ENCODE assay signal across 18 mouse cellular contexts in the genomic region with DNA sequence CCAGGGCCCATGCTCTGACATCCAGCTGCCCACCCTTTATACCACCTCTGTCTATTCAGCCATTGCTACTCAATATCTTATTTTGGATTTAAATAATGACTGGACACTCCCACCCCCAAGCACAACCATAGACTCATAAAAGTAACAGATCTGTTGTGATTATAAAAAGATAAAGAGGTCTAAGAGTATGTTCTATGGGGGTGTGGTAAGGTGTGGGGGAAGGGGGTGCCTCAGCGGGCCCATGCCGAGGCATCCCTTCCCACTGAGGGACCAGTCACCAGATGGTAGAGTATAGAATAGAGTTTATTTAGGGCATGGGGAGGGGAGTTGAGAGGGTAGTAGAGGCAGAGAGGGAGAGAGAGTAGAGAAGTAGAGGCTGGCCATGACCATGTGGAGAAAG. TPM values are rescaled to one million over a fixed set of nuclear protein-coding genes. Genes with fewer than 3 reads are reported as not detected.
A peak's percentile ranks its signal among the peaks of the same experiment; 100 is the strongest.
DNase-seq lines count a peak whose midpoint lies in the region; ATAC-seq and TF ChIP-seq lines count a peak whose summit lies in the region.
"Had no signal": no experiment of that assay in that cellular context is flagged by ENCODE, and none has a peak within 500 bp of the region (broad histone marks: within the 10 kb centered on the region; RNA-seq: fewer than 3 reads in every experiment).

No protein-coding gene starts in this region.

- no peak for DNase-seq in forebrain, postnatal 0 days
- no peak for DNase-seq in heart, adult 2 months
- no peak for DNase-seq in liver, embryonic 14.5 days (ENCODE audit: low read depth in 3 of 3, low spot score in 3 of 3)
- DNase-seq in layer of hippocampus, postnatal 14 days (ENCODE audit: low spot score in 2 of 2), result no peak
- DNase-seq: lung, postnatal 36 days; thymus, postnatal 4 days had no signal

- no peak for TF ChIP-seq CTCF in forebrain, postnatal 0 days (IDR thresholded peaks at IDR 0.05; ENCODE audit: low read depth)
- TF ChIP-seq CTCF in heart, adult 2 months (IDR thresholded peaks at IDR 0.05), result no peak
- TF ChIP-seq CTCF in bone marrow, adult 2 months (IDR thresholded peaks at IDR 0.05; ENCODE audit: control insufficient read depth, insufficient read depth, low read length), result no peak
- no peak for TF ChIP-seq CTCF in liver, embryonic 14.5 days (IDR thresholded peaks at IDR 0.05; ENCODE audit: low read depth)

- H3K27ac ChIP-seq in forebrain, embryonic 12.5 days, result peak overlapping the region; percentile 43
- no peak overlapping the region for H3K27ac ChIP-seq in forebrain, postnatal 0 days (ENCODE audit: low read depth, low read length)
- H3K27ac ChIP-seq in heart, embryonic 16.5 days (ENCODE audit: low read length), result peak overlapping the region; percentile 75
- H3K27ac ChIP-seq in heart, adult 2 months, result no peak overlapping the region
- peak overlapping the region; percentile 32; the same call in 1 of the 2 replicates for H3K27ac ChIP-seq in bone marrow, adult 2 months (ENCODE audit: control insufficient read depth, insufficient read depth, low read depth, low read length, poor library complexity)
- no peak overlapping the region for H3K27ac ChIP-seq in liver, embryonic 14.5 days
- H3K27ac ChIP-seq: kidney, embryonic 15.5 days; neural tube, embryonic 12.5 days had no signal

- H3K79me2 ChIP-seq in heart, adult 2 months (replicated peaks; ENCODE audit: control insufficient read depth, insufficient read depth, low read length), result no peaks in the 10 kb centered on the region

- 85% methylated on average over 2 of the region's 2 CpGs for WGBS in forebrain, embryonic 12.5 days
- 84% methylated on average over 2 of the region's 2 CpGs for WGBS in forebrain, postnatal 0 days
- 53% methylated on average over 2 of the region's 2 CpGs for WGBS in heart, embryonic 16.5 days
- WGBS in heart, adult 2 months, result 64% methylated on average over 2 of the region's 2 CpGs
- WGBS in bone marrow, adult 2 months, result 72% methylated on average over 2 of the region's 2 CpGs
- WGBS in liver, embryonic 14.5 days (ENCODE audit: insufficient replicate concordance), result 68% methylated on average over 2 of the region's 2 CpGs

- H3K9me3 ChIP-seq in forebrain, embryonic 12.5 days, result no peaks in the 10 kb centered on the region
- H3K9me3 ChIP-seq in forebrain, postnatal 0 days (ENCODE audit: low read length), result no peaks in the 10 kb centered on the region
- H3K9me3 ChIP-seq in heart, embryonic 16.5 days (replicated peaks; ENCODE audit: control insufficient read depth, low read length), result no peaks in the 10 kb centered on the region
- H3K9me3 ChIP-seq in liver, embryonic 14.5 days (ENCODE audit: control insufficient read depth, low read length), result no peaks in the 10 kb centered on the region
- H3K9me3 ChIP-seq: kidney, embryonic 15.5 days; neural tube, embryonic 12.5 days had no signal

- no peak overlapping the region for H3K9ac ChIP-seq in forebrain, embryonic 12.5 days
- H3K9ac ChIP-seq in forebrain, postnatal 0 days, result no peak overlapping the region
- no peak overlapping the region for H3K9ac ChIP-seq in heart, embryonic 16.5 days (ENCODE audit: low read length)
- no peak overlapping the region for H3K9ac ChIP-seq in heart, adult 2 months (ENCODE audit: low read depth, low read length)
- H3K9ac ChIP-seq in liver, embryonic 14.5 days (replicated peaks), result no peak overlapping the region
- H3K9ac ChIP-seq: kidney, embryonic 15.5 days; neural tube, embryonic 12.5 days had no signal

- H3K4me3 ChIP-seq in forebrain, embryonic 12.5 days (replicated peaks), result no peak overlapping the region
- H3K4me3 ChIP-seq in forebrain, postnatal 0 days (ENCODE audit: low read depth, low read length), result no peak overlapping the region
- no peak overlapping the region for H3K4me3 ChIP-seq in heart, embryonic 16.5 days (ENCODE audit: low read length)
- no peak overlapping the region for H3K4me3 ChIP-seq in heart, adult 2 months
- no peak overlapping the region for H3K4me3 ChIP-seq in bone marrow, adult 2 months (replicated peaks; ENCODE audit: control insufficient read depth, low read depth, low read length)
- no peak overlapping the region for H3K4me3 ChIP-seq in liver, embryonic 14.5 days (ENCODE audit: insufficient read depth in 1 of 2, low read depth in 2 of 2, low read length in 2 of 2)
- H3K4me3 ChIP-seq: kidney, embryonic 15.5 days; neural tube, embryonic 12.5 days had no signal

- intact Hi-C loops in heart, adult 2 months (cut with DNase I), result no loop called here

- H3K4me1 ChIP-seq in forebrain, embryonic 12.5 days, result peaks cover 20% of the 10 kb centered on the region
- peaks cover 12% of the 10 kb centered on the region for H3K4me1 ChIP-seq in forebrain, postnatal 0 days (ENCODE audit: insufficient read depth)
- H3K4me1 ChIP-seq in heart, embryonic 16.5 days (ENCODE audit: control insufficient read depth, insufficient read depth, low read length), result peaks cover 30% of the 10 kb centered on the region
- H3K4me1 ChIP-seq in heart, adult 2 months (ENCODE audit: control insufficient read depth, insufficient read depth, low read length), result peaks cover 3% of the 10 kb centered on the region
- H3K4me1 ChIP-seq in bone marrow, adult 2 months (ENCODE audit: control insufficient read depth, insufficient read depth, low read length), result peaks cover 1% of the 10 kb centered on the region
- H3K4me1 ChIP-seq in liver, embryonic 14.5 days (replicated peaks; ENCODE audit: control insufficient read depth in 2 of 2, insufficient read depth in 2 of 2, low read length in 1 of 2), result peaks cover 0 to 19% of the 10 kb centered on the region in 2 experiments; a peak in 3 of 4 replicates

- TF ChIP-seq POLR2A in heart, adult 2 months (IDR thresholded peaks at IDR 0.05; ENCODE audit: insufficient read depth, low read depth, low read length), result no peak
- no peak for TF ChIP-seq POLR2A in bone marrow, adult 2 months (IDR thresholded peaks at IDR 0.05; ENCODE audit: borderline replicate concordance, control insufficient read depth, low read depth, low read length)

- H3K27me3 ChIP-seq in forebrain, embryonic 12.5 days, result no peaks in the 10 kb centered on the region; the same call in 1 of the 2 replicates
- no peaks in the 10 kb centered on the region for H3K27me3 ChIP-seq in forebrain, postnatal 0 days (ENCODE audit: insufficient read depth, low read length)
- peaks cover 4% of the 10 kb centered on the region; the same call in 1 of the 2 replicates for H3K27me3 ChIP-seq in heart, embryonic 16.5 days (ENCODE audit: control insufficient read depth, insufficient read depth, low read length)
- H3K27me3 ChIP-seq in heart, adult 2 months (ENCODE audit: control insufficient read depth, insufficient read depth, low read length), result no peaks in the 10 kb centered on the region
- no peaks in the 10 kb centered on the region for H3K27me3 ChIP-seq in liver, embryonic 14.5 days (ENCODE audit: control insufficient read depth, insufficient read depth, low read length)
- H3K27me3 ChIP-seq: kidney, embryonic 15.5 days; neural tube, embryonic 12.5 days had no signal

- ATAC-seq in forebrain, embryonic 12.5 days (ENCODE audit: low FRiP score), result no peak
- no peak; the same call in 1 of the 2 replicates for ATAC-seq in forebrain, postnatal 0 days
- ATAC-seq in heart, embryonic 16.5 days (replicated peaks; ENCODE audit: extremely low read depth, insufficient read depth, low FRiP score), result no peak
- peak; percentile 5; the same call in 1 of the 2 replicates for ATAC-seq in liver, embryonic 14.5 days (ENCODE audit: insufficient read depth)
- no peak for ATAC-seq in frontal cortex, adult (ENCODE audit: low TSS enrichment)

- no peak overlapping the region for H3K4me2 ChIP-seq in forebrain, embryonic 12.5 days
- H3K4me2 ChIP-seq in forebrain, postnatal 0 days (ENCODE audit: low read depth), result no peak overlapping the region
- peak overlapping the region; percentile 19; the same call in 1 of the 2 replicates for H3K4me2 ChIP-seq in heart, embryonic 16.5 days (ENCODE audit: low read depth, low read length)
- H3K4me2 ChIP-seq in liver, embryonic 14.5 days (ENCODE audit: low read depth), result no peak overlapping the region
- H3K4me2 ChIP-seq: kidney, embryonic 15.5 days; neural tube, embryonic 12.5 days had no signal

- TF ChIP-seq EP300 in heart, adult 2 months (IDR thresholded peaks at IDR 0.05; ENCODE audit: insufficient read depth, low read depth, low read length), result no peak
- no peak for TF ChIP-seq EP300 in liver, embryonic 14.5 days (IDR thresholded peaks at IDR 0.05; ENCODE audit: low read depth)

- H3K36me3 ChIP-seq in forebrain, embryonic 12.5 days (replicated peaks), result no peaks in the 10 kb centered on the region
- no peaks in the 10 kb centered on the region for H3K36me3 ChIP-seq in forebrain, postnatal 0 days (ENCODE audit: insufficient read depth)
- H3K36me3 ChIP-seq in heart, embryonic 16.5 days (ENCODE audit: control insufficient read depth, insufficient read depth), result no peaks in the 10 kb centered on the region
- no peaks in the 10 kb centered on the region for H3K36me3 ChIP-seq in heart, adult 2 months (ENCODE audit: control insufficient read depth, insufficient read depth, low read length)
- no peaks in the 10 kb centered on the region for H3K36me3 ChIP-seq in liver, embryonic 14.5 days (replicated peaks; ENCODE audit: control insufficient read depth, insufficient read depth, low read depth)
- H3K36me3 ChIP-seq: kidney, embryonic 15.5 days; neural tube, embryonic 12.5 days had no signal

RNA-seq across cellular contexts. Expression of gene Aldh1b1, which starts 8.8 kb away (rescaled TPM):
- 9.7 and 11.3 TPM in 2 replicates for polyA plus RNA-seq in forebrain, embryonic 12.5 days (2016; fragmentation: Nextera tagmentation; extraction: Ambion mirVana)
- total RNA-seq in forebrain, postnatal 0 days (2014; rRNA removed), result 56.4 and 57.6 TPM in 2 replicates
- 37.1 and 39.2 TPM in 2 replicates for polyA plus RNA-seq in forebrain, postnatal 0 days (2015; fragmentation: Nextera tagmentation; extraction: Ambion mirVana)
- polyA plus RNA-seq in heart, embryonic 16.5 days (2015; fragmentation: Nextera tagmentation; extraction: Ambion mirVana), result 173 and 184 TPM in 2 replicates
- total RNA-seq in heart, adult 2 months (2021), result 10 to 100 TPM; 12.3 to 12.7 TPM
- polyA plus RNA-seq in heart, adult 2 months (2012; rRNA removed), result 18.9 and 22.2 TPM in 2 replicates
- polyA plus RNA-seq in bone marrow, adult 2 months (2011; ENCODE audit: insufficient read depth, insufficient read length, low replicate concordance, missing spikeins), result 2.3 and 13.1 TPM in 2 replicates
- polyA plus RNA-seq in liver, embryonic 14.5 days (2012; rRNA removed), result 26.8 and 30.5 TPM in 2 replicates
- polyA plus RNA-seq in liver, embryonic 14.5 days (2014; fragmentation: Nextera tagmentation; extraction: Ambion mirVana), result 23.4 and 28.3 TPM in 2 replicates
- total RNA-seq in layer of hippocampus, postnatal 14 days (2021), result 10 to 100 TPM; 11.0 to 16.0 TPM

RNA-seq across cellular contexts. Expression of gene Igfbpl1, which starts 36.7 kb away (rescaled TPM):
- polyA plus RNA-seq in forebrain, embryonic 12.5 days (2016; fragmentation: Nextera tagmentation; extraction: Ambion mirVana), result 55.9 and 74.5 TPM in 2 replicates
- 102 and 123 TPM in 2 replicates for total RNA-seq in forebrain, postnatal 0 days (2014; rRNA removed)
- polyA plus RNA-seq in forebrain, postnatal 0 days (2015; fragmentation: Nextera tagmentation; extraction: Ambion mirVana), result 41.0 and 55.1 TPM in 2 replicates
- polyA plus RNA-seq in heart, embryonic 16.5 days (2015; fragmentation: Nextera tagmentation; extraction: Ambion mirVana), result 1.5 TPM in 2 replicates
- total RNA-seq in heart, adult 2 months (2021), result under 1 TPM; 0.16 to 0.20 TPM
- 1.00 and 1.0 TPM in 2 replicates for polyA plus RNA-seq in heart, adult 2 months (2012; rRNA removed)
- polyA plus RNA-seq in bone marrow, adult 2 months (2011; ENCODE audit: insufficient read depth, insufficient read length, low replicate concordance, missing spikeins), result 1.6 TPM in 1 of 2 replicates, not detected in the other
- polyA plus RNA-seq in liver, embryonic 14.5 days (2012; rRNA removed), result 0.03 and 0.69 TPM in 2 replicates
- polyA plus RNA-seq in liver, embryonic 14.5 days (2014; fragmentation: Nextera tagmentation; extraction: Ambion mirVana), result not detected in 2 replicates
- 10 to 100 TPM; 37.1 to 43.7 TPM for total RNA-seq in layer of hippocampus, postnatal 14 days (2021)
- total RNA-seq: gastrocnemius, adult 8-10 months; liver, adult 2 months; MEL; monocyte, adult 5-6 weeks had no signal
- polyA plus RNA-seq: liver, adult 2 months had no signal

RNA-seq across cellular contexts. Expression of gene Stra6l, which starts 58.4 kb away (rescaled TPM):
- 0.65 and 1.2 TPM in 2 replicates for polyA plus RNA-seq in forebrain, embryonic 12.5 days (2016; fragmentation: Nextera tagmentation; extraction: Ambion mirVana)
- total RNA-seq in forebrain, postnatal 0 days (2014; rRNA removed), result 0.29 and 0.46 TPM in 2 replicates
- polyA plus RNA-seq in forebrain, postnatal 0 days (2015; fragmentation: Nextera tagmentation; extraction: Ambion mirVana), result 0.38 and 0.47 TPM in 2 replicates
- 0.05 and 0.12 TPM in 2 replicates for polyA plus RNA-seq in heart, embryonic 16.5 days (2015; fragmentation: Nextera tagmentation; extraction: Ambion mirVana)
- total RNA-seq in heart, adult 2 months (2021), result not detected
- polyA plus RNA-seq in heart, adult 2 months (2012; rRNA removed), result 0.06 TPM in 2 replicates
- polyA plus RNA-seq in bone marrow, adult 2 months (2011; ENCODE audit: insufficient read depth, insufficient read length, low replicate concordance, missing spikeins), result not detected in 2 replicates
- polyA plus RNA-seq in liver, embryonic 14.5 days (2012; rRNA removed), result 3.9 and 4.6 TPM in 2 replicates
- polyA plus RNA-seq in liver, embryonic 14.5 days (2014; fragmentation: Nextera tagmentation; extraction: Ambion mirVana), result 4.4 and 4.6 TPM in 2 replicates
- not detected for total RNA-seq in layer of hippocampus, postnatal 14 days (2021)
- total RNA-seq: gastrocnemius, adult 8-10 months; layer of hippocampus, postnatal 36 days; left cerebral cortex, postnatal 25 days; MEL had no signal

Comparison
In these comparisons a context has a peak if more than half of its experiments do, and no peak if none do; other contexts are left out.
1. H3K27ac ChIP-seq: peak in forebrain, embryonic 12.5 days (single experiment), heart, embryonic 16.5 days (single experiment) and bone marrow, adult 2 months (single experiment); none in forebrain, postnatal 0 days (single experiment), heart, adult 2 months (single experiment) and liver, embryonic 14.5 days (single experiment).
2. RNA of gene Igfbpl1, which starts 36.7 kb away (polyA plus RNA-seq): 55.9 to 74.5 TPM in forebrain, embryonic 12.5 days and 41.0 to 55.1 TPM in forebrain, postnatal 0 days; 1.6 TPM in bone marrow, adult 2 months, 1.5 TPM in heart, embryonic 16.5 days, 1.00 to 1.0 TPM in heart, adult 2 months and 0.03 to 0.69 TPM in liver, embryonic 14.5 days; every median in the first group is over 10 times any median in the second.